Mouse (Mus musculus): Measurements from ENCODE around the gene Exosc1. TPM values are rescaled to one million over a fixed set of nuclear protein-coding genes. Genes with fewer than 3 reads are reported as not detected.
A peak's percentile ranks its signal among the peaks of the same experiment; 100 is the strongest.

The Exosc1 gene
- polyA plus RNA-seq, 1 experiment from 2014 or later = 78.5 TPM

- H3K27ac ChIP-seq = no peak overlapping the region
- H3K27me3 ChIP-seq = no peaks in the 10 kb centered on the region
- no peak for ATAC-seq (ENCODE audit: insufficient number of reproducible peaks, insufficient read depth, low FRiP score, low TSS enrichment, low read depth)
- peaks cover 31% of the 10 kb centered on the region for H3K36me3 ChIP-seq
- no peaks in the 10 kb centered on the region for H3K9me3 ChIP-seq
- peak overlapping the region; percentile 91 for H3K9ac ChIP-seq (replicated peaks)
- H3K4me3 ChIP-seq (replicated peaks) = peak overlapping the region; percentile 93
- 61% methylated on average over 6 of the region's 6 CpGs for WGBS
- H3K4me1 ChIP-seq (replicated peaks) = peaks cover 19% of the 10 kb centered on the region
- H3K4me2 ChIP-seq = peak overlapping the region; percentile 93
Observed at GRCm38 (mm10) chr19:41913774-41914591, 19.2 kb downstream of the Exosc1 start.

GRCm38 (mm10) chr19:41912121-41913080 is 20.8 kb downstream of the Exosc1 start:
- no peaks in the 10 kb centered on the region for H3K27me3 ChIP-seq
- no peaks in the 10 kb centered on the region for H3K9me3 ChIP-seq
- peaks cover 24% of the 10 kb centered on the region for H3K36me3 ChIP-seq
- H3K27ac ChIP-seq = peak overlapping the region; percentile 94
- peak overlapping the region; percentile 91 for H3K9ac ChIP-seq (replicated peaks)
- ATAC-seq (ENCODE audit: insufficient number of reproducible peaks, insufficient read depth, low FRiP score, low TSS enrichment, low read depth) = peak; percentile 75
- peak overlapping the region; percentile 93 for H3K4me2 ChIP-seq
- H3K4me3 ChIP-seq (replicated peaks) = peak overlapping the region; percentile 93
- H3K4me1 ChIP-seq (replicated peaks) = peaks cover 19% of the 10 kb centered on the region
- under 1% methylated on average over 53 of the region's 53 CpGs for WGBS

GRCm38 (mm10) chr19:41911178-41912073 is 21.8 kb downstream of the Exosc1 start, which contains the start of gene Pgam1:
Pgam1 (plus strand) TSS chr19:41911923.
- H3K4me1 ChIP-seq (replicated peaks) = peaks cover 19% of the 10 kb centered on the region
- ATAC-seq (ENCODE audit: insufficient number of reproducible peaks, insufficient read depth, low FRiP score, low TSS enrichment, low read depth) = peak; percentile 89
- 6% methylated on average over 54 of the region's 54 CpGs for WGBS
- H3K4me3 ChIP-seq (replicated peaks) = peak within 1 kb of the TSS; percentile 93
- H3K9me3 ChIP-seq = no peaks in the 10 kb centered on the region
- H3K9ac ChIP-seq (replicated peaks) = peak within 1 kb of the TSS; percentile 91
- H3K36me3 ChIP-seq = peaks cover 15% of the 10 kb centered on the region
- H3K27ac ChIP-seq = peak within 1 kb of the TSS; percentile 94
- H3K4me2 ChIP-seq = peak within 1 kb of the TSS; percentile 93
- no peaks in the 10 kb centered on the region for H3K27me3 ChIP-seq

- Histone ChIP-seq H3K4me1 (replicated peaks) (peaks cover 19% of the 10 kb centered on the region), H3K9me3 (no peaks in the 10 kb centered on the region), H3K4me3 (replicated peaks) (no peak overlapping the region), H3K9ac (replicated peaks) (no peak overlapping the region), H3K27ac (no peak overlapping the region), H3K36me3 (peaks cover 6% of the 10 kb centered on the region; the same call in 1 of the 2 replicates), H3K4me2 (no peak overlapping the region), H3K27me3 (no peaks in the 10 kb centered on the region)
- no peak for ATAC-seq (ENCODE audit: insufficient number of reproducible peaks, insufficient read depth, low FRiP score, low TSS enrichment, low read depth)
- WGBS = 90% methylated on average over 2 of the region's 2 CpGs
Observed at GRCm38 (mm10) chr19:41910396-41910795, 22.8 kb downstream of the Exosc1 start.

- H3K9ac ChIP-seq (replicated peaks) = no peak overlapping the region
- H3K27ac ChIP-seq = no peak overlapping the region
- 91% methylated on average over 3 of the region's 3 CpGs for WGBS
- no peaks in the 10 kb centered on the region for H3K9me3 ChIP-seq
- no peak for ATAC-seq (ENCODE audit: insufficient number of reproducible peaks, insufficient read depth, low FRiP score, low TSS enrichment, low read depth)
- no peak overlapping the region for H3K4me3 ChIP-seq (replicated peaks)
- H3K27me3 ChIP-seq = no peaks in the 10 kb centered on the region
- H3K36me3 ChIP-seq = no peaks in the 10 kb centered on the region
- H3K4me1 ChIP-seq (replicated peaks) = peaks cover 10% of the 10 kb centered on the region
- no peak overlapping the region for H3K4me2 ChIP-seq
Observed at GRCm38 (mm10) chr19:41908736-41909135, 24.5 kb downstream of the Exosc1 start.

GRCm38 (mm10) chr19:41907079-41907760 is 26.0 kb downstream of the Exosc1 start:
- Histone ChIP-seq H3K9ac (replicated peaks) (no peak overlapping the region), H3K4me2 (no peak overlapping the region)
- no peak for ATAC-seq (ENCODE audit: insufficient number of reproducible peaks, insufficient read depth, low FRiP score, low TSS enrichment, low read depth)

GRCm38 (mm10) chr19:41906311-41907078 is 26.7 kb downstream of the Exosc1 start:
- WGBS = 56% methylated on average over 6 of the region's 6 CpGs
- H3K4me2 ChIP-seq = no peak overlapping the region
- H3K27me3 ChIP-seq = no peaks in the 10 kb centered on the region
- H3K27ac ChIP-seq = no peak overlapping the region
- H3K4me1 ChIP-seq (replicated peaks) = no peaks in the 10 kb centered on the region
- no peak overlapping the region for H3K4me3 ChIP-seq (replicated peaks)
- ATAC-seq (ENCODE audit: insufficient number of reproducible peaks, insufficient read depth, low FRiP score, low TSS enrichment, low read depth) = no peak
- H3K9me3 ChIP-seq = no peaks in the 10 kb centered on the region
- H3K36me3 ChIP-seq = no peaks in the 10 kb centered on the region
- H3K9ac ChIP-seq (replicated peaks) = no peak overlapping the region

More at GRCm38 (mm10) chr19:41907079-41907760, 26.0 kb downstream of the Exosc1 start:
- WGBS = 63% methylated on average over 8 of the region's 8 CpGs
- H3K9me3 ChIP-seq = no peaks in the 10 kb centered on the region
- no peaks in the 10 kb centered on the region for H3K27me3 ChIP-seq
- no peaks in the 10 kb centered on the region for H3K4me1 ChIP-seq (replicated peaks)
- H3K27ac ChIP-seq = no peak overlapping the region
- H3K36me3 ChIP-seq = no peaks in the 10 kb centered on the region
- H3K4me3 ChIP-seq (replicated peaks) = no peak overlapping the region

GRCm38 (mm10) chr19:41905246-41905645 is 28.0 kb downstream of the Exosc1 start:
- WGBS = 90% methylated on average over 2 of the region's 2 CpGs
- no peak for ATAC-seq (ENCODE audit: insufficient number of reproducible peaks, insufficient read depth, low FRiP score, low TSS enrichment, low read depth)
- H3K9me3 ChIP-seq = no peaks in the 10 kb centered on the region
- no peak overlapping the region for H3K27ac ChIP-seq
- H3K4me3 ChIP-seq (replicated peaks) = no peak overlapping the region
- no peaks in the 10 kb centered on the region for H3K36me3 ChIP-seq
- no peak overlapping the region for H3K4me2 ChIP-seq
- H3K27me3 ChIP-seq = no peaks in the 10 kb centered on the region
- H3K9ac ChIP-seq (replicated peaks) = no peak overlapping the region
- no peaks in the 10 kb centered on the region for H3K4me1 ChIP-seq (replicated peaks)

- Histone ChIP-seq H3K9ac (replicated peaks) (no peak overlapping the region), H3K27me3 (no peaks in the 10 kb centered on the region), H3K4me3 (replicated peaks) (no peak overlapping the region), H3K4me2 (no peak overlapping the region), H3K4me1 (replicated peaks) (no peaks in the 10 kb centered on the region), H3K36me3 (no peaks in the 10 kb centered on the region), H3K9me3 (no peaks in the 10 kb centered on the region), H3K27ac (no peak overlapping the region)
- no peak for ATAC-seq (ENCODE audit: insufficient number of reproducible peaks, insufficient read depth, low FRiP score, low TSS enrichment, low read depth)
- WGBS = 89% methylated on average over 10 of the region's 10 CpGs
Observed at GRCm38 (mm10) chr19:41902848-41903593, 30.2 kb downstream of the Exosc1 start.

Data from limb, embryonic 12.5 days (tissue).